13 mouse cellular contexts compared by ENCODE assay signal in the genomic region with DNA sequence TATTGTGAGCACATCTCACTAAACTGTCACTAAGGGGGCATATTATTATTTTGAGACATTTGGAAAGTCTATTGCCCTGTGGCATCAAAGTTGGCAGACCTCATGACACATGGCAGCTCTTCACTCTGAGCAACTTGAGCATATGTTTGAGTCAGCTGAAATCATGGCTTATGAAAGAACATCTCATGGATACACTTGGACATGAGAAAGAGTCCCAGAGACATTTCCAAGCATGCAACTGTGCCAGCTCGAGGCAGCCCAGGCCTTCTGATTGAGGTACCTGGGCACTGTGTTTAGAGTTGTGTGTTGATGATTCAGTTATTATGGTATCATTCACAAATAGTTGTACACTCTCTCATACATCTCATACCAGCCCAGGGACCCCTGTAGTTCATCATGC.
"Had no signal": no experiment of that assay in that cellular context is flagged by ENCODE, and none has a peak within 500 bp of the region (broad histone marks: within the 10 kb centered on the region; RNA-seq: fewer than 3 reads in every experiment).

No protein-coding gene starts in this region.

- DNase-seq: kidney, postnatal 14 days; layer of hippocampus, adult 9-11 months; liver; liver, embryonic 13.5 days; liver, postnatal 0 days; lung, postnatal 14 days; right cerebral cortex, postnatal 14 days; thymus, postnatal 4 days had no signal

- H3K27ac ChIP-seq: kidney, embryonic 15.5 days; limb, embryonic 12.5 days; liver, embryonic 13.5 days; lung, embryonic 15.5 days; macrophage had no signal

- H3K4me3 ChIP-seq: kidney, embryonic 15.5 days; limb, embryonic 12.5 days; liver, embryonic 13.5 days; lung, embryonic 15.5 days; megakaryocyte, embryonic 14.5 days had no signal
